Mouse (Mus musculus) frontal cortex, postnatal 25 days (tissue): ENCODE results near the gene Ptgfrn.

Source experiments
- DNase-seq, 2 experiments: peaks; one replicate each; pipeline ENCODE4 v3.0.0; 2022; ENCODE audit warnings: low spot score in 2 of 2

Ptgfrn gene

GRCm38 (mm10) chr3:101003575-101004356 lies 106.3 kb downstream of the Ptgfrn start:
- DNase-seq: no peak

GRCm38 (mm10) chr3:100999732-101000131 lies 110.3 kb downstream of the Ptgfrn start:
- no peak for DNase-seq

- DNase-seq: peak; percentile 29 to 58
Measured at GRCm38 (mm10) chr3:100998904-100999340, 111.2 kb downstream of the Ptgfrn start.

- DNase-seq: no peak
Measured at GRCm38 (mm10) chr3:100997785-100998570, 112.1 kb downstream of the Ptgfrn start.

GRCm38 (mm10) chr3:100994252-100994651 lies 115.8 kb downstream of the Ptgfrn start:
- DNase-seq: no peak

- DNase-seq: no peak
Measured at GRCm38 (mm10) chr3:100993718-100994117, 116.4 kb downstream of the Ptgfrn start.

GRCm38 (mm10) chr3:100993158-100993557 lies 116.9 kb downstream of the Ptgfrn start:
- DNase-seq: no peak
